Mouse (Mus musculus) heart, postnatal 10 days (tissue): ENCODE measurements at regions not wholly inside any gene's neighbourhood (a gene's known extent, or its start where the extent isn't known, plus 50 kb on each side); places are given as distances from the start of the nearest gene placed in this dataset.

Experiments
- DNase-seq, 2 experiments: peaks; one replicate each; pipeline ENCODE4 v3.0.0; 2021
- intact Hi-C: fragments of 180-260 bp; cut with DNase I; formaldehyde crosslinking; loops from one replicate; pipeline ENCODE4 v1.15.1; 2025

- peak; percentile 3 to 5 for DNase-seq
- intact Hi-C loops, result loop anchor here (5.0 kb wide), 3 partner anchors 87 to 167 kb away; partner anchors contain the start of gene Lrrc3b
Measured at GRCm38 (mm10) chr14:15524245-15525033, 85.7 kb upstream of the Lrrc3b start.

DNA sequence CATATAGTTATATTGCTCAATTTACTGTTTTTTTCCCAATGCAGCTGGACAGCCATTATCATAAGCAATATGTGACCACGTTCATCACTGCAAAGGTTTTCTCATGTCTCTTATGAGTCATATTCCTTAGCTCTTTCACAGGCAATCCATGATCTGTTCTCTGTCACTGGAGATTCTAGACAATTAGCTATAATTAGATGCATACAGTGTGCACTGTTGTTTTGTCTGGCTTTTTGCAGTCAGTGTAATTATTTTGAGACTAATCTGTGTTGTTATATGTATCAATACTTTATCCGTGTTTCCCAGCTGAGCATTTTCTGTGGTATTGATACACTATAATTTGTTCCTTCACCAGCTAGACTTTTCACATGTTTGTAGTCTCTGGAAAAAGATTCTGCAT is 61.8 kb upstream of the Lrrc3b start:
- DNase-seq, result no peak
- intact Hi-C loops, result no loop called here
